Mouse (Mus musculus): ENCODE measurements around the gene Mindy3. TPM values are rescaled to one million over a fixed set of nuclear protein-coding genes. Genes with fewer than 3 reads are reported as not detected.

Mindy3 gene
- 10 to 100 TPM; 49.6 to 55.1 TPM for polyA plus RNA-seq (2017; shearing (Covaris generic))

DNA sequence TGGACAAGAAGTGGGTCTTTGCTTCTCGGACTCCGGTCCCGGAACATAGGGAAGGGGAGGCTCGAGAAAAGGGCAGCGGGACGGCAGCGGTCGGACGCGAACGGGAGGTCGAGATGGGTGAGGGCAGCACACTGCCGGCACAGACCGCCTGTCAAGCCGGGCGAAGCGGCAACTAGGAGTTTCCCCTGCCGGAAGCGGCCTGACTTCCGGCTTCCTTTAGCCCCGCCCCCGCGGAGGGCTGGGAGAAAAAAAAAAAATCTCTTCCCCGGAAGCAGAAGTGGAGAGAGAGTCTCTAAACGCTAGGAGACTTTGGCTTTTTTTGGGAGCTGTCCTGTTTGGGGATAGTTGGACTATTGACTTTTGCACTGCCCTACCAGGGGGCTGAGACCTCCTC is at the start of gene Mindy3:
TSS of gene Mindy3 (minus strand) at position 209 of the 394 bp plus-strand sequence.

DNA sequence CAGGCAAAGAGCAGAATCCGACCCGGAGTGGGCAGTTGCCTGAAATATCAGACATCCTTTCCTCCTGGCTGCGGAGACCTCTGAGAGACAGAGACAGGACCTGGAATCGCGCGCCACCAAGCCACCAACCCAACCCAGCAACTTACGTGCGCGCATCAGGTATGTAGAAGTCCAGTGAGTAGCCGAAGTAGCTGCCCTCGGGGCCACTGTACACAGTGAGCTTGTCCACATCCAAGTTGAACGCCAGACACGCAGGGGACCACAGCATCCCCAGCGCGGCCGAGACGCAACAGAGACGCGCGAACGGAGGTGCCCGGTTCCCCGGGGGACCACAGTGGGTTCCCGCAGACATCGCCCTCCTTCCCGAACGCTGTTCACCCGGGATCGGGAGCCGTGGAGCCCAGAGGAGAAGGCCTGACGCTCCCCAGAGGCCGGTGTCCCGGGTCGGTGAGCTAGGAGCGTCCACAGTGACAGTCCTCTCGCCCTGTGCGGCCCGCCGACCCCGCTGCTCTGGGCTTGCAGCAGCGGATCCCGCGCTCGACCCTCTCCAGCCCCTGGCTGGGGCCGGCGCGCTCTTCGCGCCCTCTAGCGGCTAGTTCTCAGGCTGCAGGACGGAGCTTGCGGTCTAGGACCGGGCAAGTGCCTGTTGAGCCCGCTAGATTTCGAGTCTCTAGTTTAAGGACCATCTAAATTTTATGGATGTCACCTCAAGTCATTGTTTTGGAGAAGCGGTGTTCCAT is 117.7 kb downstream of the Mindy3 start, which contains the start of gene Itga8:
TSS of gene Itga8 (minus strand) at position 492 of the 740 bp plus-strand sequence.

Other genes starting within 250 kb of the Mindy3 start
- gene Itga8, start 117.5 kb downstream of the Mindy3 start, polyA plus RNA-seq (2017; shearing (Covaris generic)): under 1 TPM in 1 of 2 experiments, not detected in 1; 0.47 TPM